Mouse (Mus musculus): ENCODE measurements around the gene Tulp2. TPM values are rescaled to one million over a fixed set of nuclear protein-coding genes. Genes with fewer than 3 reads are reported as not detected.

The Tulp2 gene
- polyA plus RNA-seq, 1 experiment from 2014 or later = 1.7 TPM

Small RNAs within 50 kb of the gene (microRNA-seq; reads per million reads assigned to microRNA genes)
- gene Gm22133 = not detected

Other genes starting within 250 kb of the Tulp2 start
- 2.2 and 3.5 TPM in 2 replicates for gene Cd37, start 242.8 kb upstream of the Tulp2 start, polyA plus RNA-seq (2014; fragmentation: Nextera tagmentation; extraction: Ambion mirVana)
- gene Slc6a16, start 240.8 kb upstream of the Tulp2 start, polyA plus RNA-seq (2014; fragmentation: Nextera tagmentation; extraction: Ambion mirVana) = not detected in 2 replicates
- gene Slc6a21, start 204.4 kb upstream of the Tulp2 start, polyA plus RNA-seq (2014; fragmentation: Nextera tagmentation; extraction: Ambion mirVana) = not detected in 2 replicates
- 18.3 and 23.5 TPM in 2 replicates for gene Trpm4, start 148.1 kb upstream of the Tulp2 start, polyA plus RNA-seq (2014; fragmentation: Nextera tagmentation; extraction: Ambion mirVana)
- gene Hrc, start 146.6 kb upstream of the Tulp2 start, polyA plus RNA-seq (2014; fragmentation: Nextera tagmentation; extraction: Ambion mirVana) = 0.78 and 1.8 TPM in 2 replicates
- gene Ppfia3, start 114.9 kb upstream of the Tulp2 start, polyA plus RNA-seq (2014; fragmentation: Nextera tagmentation; extraction: Ambion mirVana) = 5.2 and 6.1 TPM in 2 replicates
- 4.2 and 5.1 TPM in 2 replicates for gene Lin7b, start 111.3 kb upstream of the Tulp2 start, polyA plus RNA-seq (2014; fragmentation: Nextera tagmentation; extraction: Ambion mirVana)
- gene Snrnp70, start 86.1 kb upstream of the Tulp2 start, polyA plus RNA-seq (2014; fragmentation: Nextera tagmentation; extraction: Ambion mirVana) = 118 and 124 TPM in 2 replicates
- gene Kcna7, start 76.2 kb upstream of the Tulp2 start, polyA plus RNA-seq (2014; fragmentation: Nextera tagmentation; extraction: Ambion mirVana) = not detected in 2 replicates
- gene Ntf5, start 68.2 kb upstream of the Tulp2 start, polyA plus RNA-seq (2014; fragmentation: Nextera tagmentation; extraction: Ambion mirVana) = 4.1 and 4.5 TPM in 2 replicates
- gene Lhb, start 61.1 kb upstream of the Tulp2 start, polyA plus RNA-seq (2014; fragmentation: Nextera tagmentation; extraction: Ambion mirVana) = 0.52 TPM in 1 of 2 replicates, not detected in the other
- 32.7 and 35.3 TPM in 2 replicates for gene Gys1, start 47.0 kb upstream of the Tulp2 start, polyA plus RNA-seq (2014; fragmentation: Nextera tagmentation; extraction: Ambion mirVana)
- 132 and 135 TPM in 2 replicates for gene Ruvbl2, start 43.8 kb upstream of the Tulp2 start, polyA plus RNA-seq (2014; fragmentation: Nextera tagmentation; extraction: Ambion mirVana)
- gene Ftl1, start 22.0 kb upstream of the Tulp2 start, polyA plus RNA-seq (2014; fragmentation: Nextera tagmentation; extraction: Ambion mirVana) = 4,275 and 4,681 TPM in 2 replicates
- 67.1 and 83.9 TPM in 2 replicates for gene Bax, start 15.0 kb upstream of the Tulp2 start, polyA plus RNA-seq (2014; fragmentation: Nextera tagmentation; extraction: Ambion mirVana)
- not detected in 2 replicates for gene Gm45808, start 4.9 kb downstream of the Tulp2 start, polyA plus RNA-seq (2014; fragmentation: Nextera tagmentation; extraction: Ambion mirVana)
- 2.7 and 3.4 TPM in 2 replicates for gene Dhdh, start 6.9 kb downstream of the Tulp2 start, polyA plus RNA-seq (2014; fragmentation: Nextera tagmentation; extraction: Ambion mirVana)
- 199 TPM in 2 replicates for gene Nucb1, start 28.5 kb downstream of the Tulp2 start, polyA plus RNA-seq (2014; fragmentation: Nextera tagmentation; extraction: Ambion mirVana)
- gene Ppp1r15a, start 44.4 kb downstream of the Tulp2 start, polyA plus RNA-seq (2014; fragmentation: Nextera tagmentation; extraction: Ambion mirVana) = 12.7 and 18.3 TPM in 2 replicates
- gene Plekha4, start 44.5 kb downstream of the Tulp2 start, polyA plus RNA-seq (2014; fragmentation: Nextera tagmentation; extraction: Ambion mirVana) = 1.5 and 2.6 TPM in 2 replicates
- 1.8 and 1.9 TPM in 2 replicates for gene Hsd17b14, start 73.0 kb downstream of the Tulp2 start, polyA plus RNA-seq (2014; fragmentation: Nextera tagmentation; extraction: Ambion mirVana)
- 61.6 and 63.4 TPM in 2 replicates for gene Bcat2, start 88.3 kb downstream of the Tulp2 start, polyA plus RNA-seq (2014; fragmentation: Nextera tagmentation; extraction: Ambion mirVana)
- 0.36 and 0.55 TPM in 2 replicates for gene Fgf21, start 133.6 kb downstream of the Tulp2 start, polyA plus RNA-seq (2014; fragmentation: Nextera tagmentation; extraction: Ambion mirVana)
- gene Fut1, start 135.4 kb downstream of the Tulp2 start, polyA plus RNA-seq (2014; fragmentation: Nextera tagmentation; extraction: Ambion mirVana) = 0.63 and 0.78 TPM in 2 replicates
- 0.23 and 0.62 TPM in 2 replicates for gene Izumo1, start 139.9 kb downstream of the Tulp2 start, polyA plus RNA-seq (2014; fragmentation: Nextera tagmentation; extraction: Ambion mirVana)
- gene Rasip1, start 145.6 kb downstream of the Tulp2 start, polyA plus RNA-seq (2014; fragmentation: Nextera tagmentation; extraction: Ambion mirVana) = 6.2 and 7.8 TPM in 2 replicates
- gene Mamstr, start 158.1 kb downstream of the Tulp2 start, polyA plus RNA-seq (2014; fragmentation: Nextera tagmentation; extraction: Ambion mirVana) = 7.2 TPM in 2 replicates
- gene Fut2, start 184.5 kb downstream of the Tulp2 start, polyA plus RNA-seq (2014; fragmentation: Nextera tagmentation; extraction: Ambion mirVana) = 5.7 and 6.1 TPM in 2 replicates
- gene Ntn5, start 202.1 kb downstream of the Tulp2 start, polyA plus RNA-seq (2014; fragmentation: Nextera tagmentation; extraction: Ambion mirVana) = 0.67 and 1.0 TPM in 2 replicates
- gene Sec1, start 212.5 kb downstream of the Tulp2 start, polyA plus RNA-seq (2014; fragmentation: Nextera tagmentation; extraction: Ambion mirVana) = 4.8 and 5.7 TPM in 2 replicates
- 10.4 and 11.4 TPM in 2 replicates for gene Car11, start 218.0 kb downstream of the Tulp2 start, polyA plus RNA-seq (2014; fragmentation: Nextera tagmentation; extraction: Ambion mirVana)
- 6.4 and 6.7 TPM in 2 replicates for gene Dbp, start 223.2 kb downstream of the Tulp2 start, polyA plus RNA-seq (2014; fragmentation: Nextera tagmentation; extraction: Ambion mirVana)
- gene Rpl18, start 233.6 kb downstream of the Tulp2 start, polyA plus RNA-seq (2014; fragmentation: Nextera tagmentation; extraction: Ambion mirVana) = 1,227 and 1,272 TPM in 2 replicates
- 24.4 TPM in 2 replicates for gene Sphk2, start 236.1 kb downstream of the Tulp2 start, polyA plus RNA-seq (2014; fragmentation: Nextera tagmentation; extraction: Ambion mirVana)
- gene Fam83e, start 239.3 kb downstream of the Tulp2 start, polyA plus RNA-seq (2014; fragmentation: Nextera tagmentation; extraction: Ambion mirVana) = 3.1 and 4.1 TPM in 2 replicates
- gene Spaca4, start 243.9 kb downstream of the Tulp2 start, polyA plus RNA-seq (2014; fragmentation: Nextera tagmentation; extraction: Ambion mirVana) = 0.38 TPM in 1 of 2 replicates, not detected in the other